Mouse (Mus musculus) lung, postnatal 36 days (tissue): ENCODE data around the gene Lrrc43.
A peak's percentile ranks its signal among the peaks of the same experiment; 100 is the strongest.
"Not testable (repeated sequence)": the region's sequence is repeated elsewhere in the genome, so short reads cannot be mapped to it uniquely, and the experiment has no call there.

Source experiments
- DNase-seq: peaks from one replicate; pipeline ENCODE4 v3.0.0; 2022; ENCODE audit warnings: mixed read lengths

The Lrrc43 gene

GRCm38 (mm10) chr5:123489112-123489785 lies at the start of gene Lrrc43, which contains the start of gene Il31:
Lrrc43 (plus strand) TSS chr5:123489305.
Il31 (minus strand) TSS chr5:123489489.
- DNase-seq, result no peak

GRCm38 (mm10) chr5:123439312-123439711 lies 49.8 kb upstream of the Lrrc43 start:
- DNase-seq, result no peak

- DNase-seq, result peak; percentile 30
Measured at GRCm38 (mm10) chr5:123439941-123440340, 49.2 kb upstream of the Lrrc43 start.

GRCm38 (mm10) chr5:123440664-123441063 lies 48.4 kb upstream of the Lrrc43 start:
- DNase-seq, result no peak

GRCm38 (mm10) chr5:123442283-123442682 lies 46.8 kb upstream of the Lrrc43 start:
- DNase-seq, result no peak

- peak; percentile 77 for DNase-seq
Measured at GRCm38 (mm10) chr5:123444069-123444468, 45.0 kb upstream of the Lrrc43 start.

- DNase-seq, result no peak
Measured at GRCm38 (mm10) chr5:123444849-123445334, 44.2 kb upstream of the Lrrc43 start.

- DNase-seq, result no peak
Measured at GRCm38 (mm10) chr5:123451886-123452285, 37.2 kb upstream of the Lrrc43 start.

GRCm38 (mm10) chr5:123461420-123461819 lies 27.7 kb upstream of the Lrrc43 start:
- DNase-seq, result no peak

GRCm38 (mm10) chr5:123464638-123465037 lies 24.5 kb upstream of the Lrrc43 start:
- DNase-seq, result no peak

- DNase-seq, result no peak
Measured at GRCm38 (mm10) chr5:123470784-123471400, 18.2 kb upstream of the Lrrc43 start.

GRCm38 (mm10) chr5:123473817-123474216 lies 15.3 kb upstream of the Lrrc43 start:
- no peak for DNase-seq

GRCm38 (mm10) chr5:123487659-123488395 lies 1.3 kb upstream of the Lrrc43 start:
- no peak for DNase-seq

GRCm38 (mm10) chr5:123489935-123490334 lies 830 bp downstream of the Lrrc43 start:
- no peak for DNase-seq

GRCm38 (mm10) chr5:123499717-123500116 lies 10.6 kb downstream of the Lrrc43 start:
- DNase-seq, result peak; percentile 39

GRCm38 (mm10) chr5:123501973-123502372 lies 12.9 kb downstream of the Lrrc43 start:
- no peak for DNase-seq

- DNase-seq, result peak; percentile 88
Measured at GRCm38 (mm10) chr5:123507936-123508723, 19.0 kb downstream of the Lrrc43 start.

- no peak for DNase-seq
Measured at GRCm38 (mm10) chr5:123508921-123509320, 19.8 kb downstream of the Lrrc43 start.

- no peak for DNase-seq
Measured at GRCm38 (mm10) chr5:123510160-123510559, 21.1 kb downstream of the Lrrc43 start, which contains the start of gene B3gnt4. B3gnt4 (plus strand) TSS chr5:123510460.

- DNase-seq, result not testable (repeated sequence)
Measured at GRCm38 (mm10) chr5:123511426-123511825, 22.3 kb downstream of the Lrrc43 start.

GRCm38 (mm10) chr5:123512102-123512501 lies 23.0 kb downstream of the Lrrc43 start:
- DNase-seq, result no peak

- no peak for DNase-seq
Measured at GRCm38 (mm10) chr5:123514871-123515270, 25.8 kb downstream of the Lrrc43 start.

GRCm38 (mm10) chr5:123520666-123521065 lies 31.6 kb downstream of the Lrrc43 start:
- DNase-seq, result no peak
